Comparison of ENCODE assay signal across 9 mouse cellular contexts in genomic region chr5:124930055-124930439, GRCm38 (mm10).
DNase-seq lines count a peak whose midpoint lies in the region; TF ChIP-seq lines count a peak whose summit lies in the region.
"Had no signal": no experiment of that assay in that cellular context is flagged by ENCODE, and none has a peak within 500 bp of the region (broad histone marks: within the 10 kb centered on the region; RNA-seq: fewer than 3 reads in every experiment).

No protein-coding gene starts in this region.

- peak; percentile 35; the same call in 1 of the 2 replicates for TF ChIP-seq CTCF in lung, adult 2 months (IDR thresholded peaks at IDR 0.05; ENCODE audit: insufficient read depth, low read length)
- TF ChIP-seq CTCF in small intestine, adult 2 months (IDR thresholded peaks at IDR 0.05; ENCODE audit: extremely low read depth, insufficient read length, insufficient replicate concordance, low read depth, low read length) = peak; percentile 44; the same call in 1 of the 2 replicates

- no peak overlapping the region for H3K27ac ChIP-seq in small intestine, adult 2 months (ENCODE audit: insufficient read depth, low read depth, low read length)
- H3K27ac ChIP-seq: macrophage had no signal

- 45% methylated on average over 5 of the region's 5 CpGs for WGBS in lung, adult 2 months
- 61% methylated on average over 5 of the region's 5 CpGs for WGBS in small intestine, adult 2 months

- peak; percentile 43 to 64 for DNase-seq in layer of hippocampus, postnatal 10 days (ENCODE audit: low spot score in 2 of 2)
- DNase-seq in layer of hippocampus, adult 9-11 months = no peak
- DNase-seq in ES-CJ7 (ENCODE audit: low read depth, low spot score) = peak; percentile 27
- DNase-seq in adrenal gland, postnatal 36 days = peak; percentile 65 to 66
- DNase-seq in forelimb bud, embryonic 11.5 days (ENCODE audit: low read depth, low spot score) = peak; percentile 33
- DNase-seq in lung, adult 2 months = peak; percentile 13
- no peak for DNase-seq in urinary bladder, postnatal 10 days (ENCODE audit: low spot score)

- no peaks in the 10 kb centered on the region for H3K36me3 ChIP-seq in small intestine, adult 2 months (ENCODE audit: control insufficient read depth, insufficient read depth, low read length)

- no peaks in the 10 kb centered on the region for H3K27me3 ChIP-seq in small intestine, adult 2 months (ENCODE audit: control insufficient read depth, insufficient read depth, low read length)

- no peaks in the 10 kb centered on the region for H3K4me1 ChIP-seq in lung, adult 2 months (ENCODE audit: control insufficient read depth, insufficient read depth, low read length)
- H3K4me1 ChIP-seq in small intestine, adult 2 months (ENCODE audit: control insufficient read depth, insufficient read depth, insufficient read length, low read length) = no peaks in the 10 kb centered on the region

- TF ChIP-seq POLR2A in lung, adult 2 months (IDR thresholded peaks at IDR 0.05; ENCODE audit: borderline replicate concordance, extremely low read depth, low read depth, low read length) = no peak
- TF ChIP-seq POLR2A in small intestine, adult 2 months (IDR thresholded peaks at IDR 0.05; ENCODE audit: low read depth, low read length) = no peak

- no peak overlapping the region for H3K4me3 ChIP-seq in lung, adult 2 months (replicated peaks; ENCODE audit: extremely low read depth, low read depth, low read length)
- no peak overlapping the region for H3K4me3 ChIP-seq in small intestine, adult 2 months (ENCODE audit: low read depth, low read length)

Comparison
In these comparisons a context has a peak if more than half of its experiments do, and no peak if none do; other contexts are left out.
1. DNase-seq: peak in layer of hippocampus, postnatal 10 days (2 of 2), ES-CJ7 (single experiment), adrenal gland, postnatal 36 days (2 of 2), forelimb bud, embryonic 11.5 days (single experiment) and lung, adult 2 months (single experiment); none in layer of hippocampus, adult 9-11 months (single experiment) and urinary bladder, postnatal 10 days (single experiment).